Mouse (Mus musculus): Measurements from ENCODE around the gene Ntng2. TPM values are rescaled to one million over a fixed set of nuclear protein-coding genes. Genes with fewer than 3 reads are reported as not detected.

The Ntng2 gene
- polyA plus RNA-seq, 1 experiment from 2014 or later = 2.0 TPM

DNA sequence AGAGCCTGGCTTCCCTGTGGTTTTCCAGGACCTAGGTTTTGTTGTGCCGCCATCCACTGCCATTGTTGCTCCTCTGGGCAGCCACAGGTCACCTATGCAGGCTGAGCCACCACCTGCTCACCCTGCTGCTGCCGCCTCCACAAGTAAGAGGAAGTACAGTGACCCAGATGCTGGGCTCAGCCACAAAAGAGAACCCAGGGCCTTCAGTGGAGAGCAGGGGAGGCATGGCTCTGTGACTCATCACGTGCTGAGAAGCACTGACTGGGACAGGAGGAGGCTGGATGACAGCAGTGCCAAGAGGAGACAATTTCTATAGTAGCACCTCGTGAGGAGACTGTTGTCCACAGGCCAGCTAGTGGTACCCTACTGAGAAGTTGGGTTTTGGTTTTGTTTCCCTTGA is 73.0 kb downstream of the Ntng2 start:
- Histone ChIP-seq H3K36me3 (peaks cover 75% of the 10 kb centered on the region), H3K27ac (replicated peaks) (no peak overlapping the region), H3K9ac (no peak overlapping the region), H3K9me3 (no peaks in the 10 kb centered on the region), H3K27me3 (no peaks in the 10 kb centered on the region), H3K4me2 (no peak overlapping the region), H3K4me1 (replicated peaks) (no peaks in the 10 kb centered on the region), H3K4me3 (no peak overlapping the region)
- no peak for ATAC-seq (ENCODE audit: low read depth)
- 82% methylated on average over 4 of the region's 4 CpGs for WGBS

DNA sequence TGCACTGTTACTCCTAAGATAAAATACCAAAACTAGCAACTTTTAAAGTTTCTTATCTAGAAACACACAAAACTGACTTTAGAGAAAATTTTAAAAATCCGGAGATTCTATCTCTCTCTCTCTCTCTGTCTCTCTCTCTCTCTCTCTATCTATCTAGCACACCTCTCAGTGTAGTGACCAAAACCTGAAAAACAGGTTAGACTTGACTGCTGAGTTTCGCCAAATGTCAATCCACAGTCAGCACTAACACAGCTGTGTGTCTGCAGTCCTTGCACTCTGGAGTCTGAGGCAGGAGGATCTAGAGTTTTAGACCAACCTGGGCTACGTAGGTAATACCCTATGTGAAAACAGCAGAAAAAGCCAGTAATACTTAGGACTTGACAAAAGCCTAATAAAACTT is 77.9 kb downstream of the Ntng2 start:
- Histone ChIP-seq H3K4me3 (no peak overlapping the region), H3K9ac (no peak overlapping the region), H3K4me1 (replicated peaks) (no peaks in the 10 kb centered on the region), H3K9me3 (no peaks in the 10 kb centered on the region), H3K36me3 (peaks cover 95% of the 10 kb centered on the region), H3K4me2 (no peak overlapping the region), H3K27ac (replicated peaks) (no peak overlapping the region), H3K27me3 (no peaks in the 10 kb centered on the region)
- ATAC-seq (ENCODE audit: low read depth) = no peak
- WGBS = 99% methylated on average over 3 of the region's 3 CpGs

DNA sequence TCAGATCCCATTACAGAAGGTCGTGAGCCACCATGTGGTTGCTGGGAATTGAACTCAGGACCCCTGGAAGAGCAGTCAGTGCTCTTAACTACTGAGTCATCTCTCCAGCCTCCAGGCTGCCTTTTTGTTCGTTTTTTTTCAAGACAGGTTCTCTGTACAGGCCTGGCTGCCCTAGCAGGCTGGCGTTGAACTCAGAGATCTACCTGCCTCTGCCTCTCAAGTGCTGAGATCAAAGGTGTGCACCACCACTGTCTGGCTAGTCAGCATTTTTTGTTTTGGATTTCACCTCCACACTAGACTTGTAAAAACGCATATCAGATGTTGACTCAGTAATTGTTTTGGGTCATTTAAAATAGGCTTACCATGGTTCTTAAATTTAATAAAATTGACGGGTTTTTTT is 84.7 kb downstream of the Ntng2 start:
- H3K27me3 ChIP-seq = no peaks in the 10 kb centered on the region
- peaks cover 94% of the 10 kb centered on the region for H3K36me3 ChIP-seq
- 95% methylated on average over 5 of the region's 5 CpGs for WGBS
- no peaks in the 10 kb centered on the region for H3K9me3 ChIP-seq
- H3K27ac ChIP-seq (replicated peaks) = no peak overlapping the region
- no peak overlapping the region for H3K4me2 ChIP-seq
- H3K9ac ChIP-seq = no peak overlapping the region
- no peak overlapping the region for H3K4me3 ChIP-seq
- H3K4me1 ChIP-seq (replicated peaks) = no peaks in the 10 kb centered on the region
- ATAC-seq (ENCODE audit: low read depth) = no peak

DNA sequence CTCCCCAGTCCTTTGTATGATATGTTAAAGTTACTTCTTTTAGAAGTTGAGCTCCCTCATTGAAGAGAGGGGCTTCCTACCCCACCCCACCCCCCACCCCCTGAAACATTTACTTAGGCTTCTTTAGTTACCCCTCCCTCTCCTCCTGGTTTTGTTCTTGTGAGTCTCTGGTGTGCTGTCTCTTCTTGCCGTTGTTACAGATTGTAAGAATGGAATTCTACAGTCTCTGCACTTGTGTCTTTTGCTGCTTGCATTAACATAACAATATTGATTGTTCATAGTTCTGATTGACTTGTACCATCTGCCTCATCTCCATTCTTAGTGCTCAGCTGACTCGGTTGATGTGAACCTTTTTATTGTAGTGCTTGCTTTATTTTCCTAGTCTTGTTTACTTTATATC is 100.9 kb downstream of the Ntng2 start:
- ATAC-seq (ENCODE audit: low read depth) = no peak
- no peaks in the 10 kb centered on the region for H3K27me3 ChIP-seq
- H3K27ac ChIP-seq (replicated peaks) = no peak overlapping the region
- H3K4me3 ChIP-seq = no peak overlapping the region
- no peaks in the 10 kb centered on the region for H3K9me3 ChIP-seq
- H3K4me2 ChIP-seq = no peak overlapping the region
- H3K36me3 ChIP-seq = peaks cover 93% of the 10 kb centered on the region
- H3K4me1 ChIP-seq (replicated peaks) = no peaks in the 10 kb centered on the region
- WGBS = 54% methylated on average over 2 of the region's 2 CpGs
- no peak overlapping the region for H3K9ac ChIP-seq

Other genes starting within 250 kb of the Ntng2 start
- not detected in 2 replicates for gene Cfap77, start 197.9 kb downstream of the Ntng2 start, polyA plus RNA-seq (2015; fragmentation: Nextera tagmentation; extraction: Ambion mirVana)
- 8.3 and 9.4 TPM in 2 replicates for gene Ttf1, start 192.7 kb downstream of the Ntng2 start, polyA plus RNA-seq (2015; fragmentation: Nextera tagmentation; extraction: Ambion mirVana)
- gene Setx, start 128.8 kb downstream of the Ntng2 start, polyA plus RNA-seq (2015; fragmentation: Nextera tagmentation; extraction: Ambion mirVana) = 10.9 and 12.7 TPM in 2 replicates
- 68.1 and 73.4 TPM in 2 replicates for gene Med27, start 93.8 kb upstream of the Ntng2 start, polyA plus RNA-seq (2015; fragmentation: Nextera tagmentation; extraction: Ambion mirVana)